Mouse (Mus musculus) erythroblast, embryonic 14.5 days (primary cell): ENCODE data around the gene Zfpl1.

Experiments used
- GATA1 ChIP-seq: IDR thresholded peaks from 2 replicates; pipeline ENCODE4 v1.6.1; 2012; ENCODE audit warnings: low read length, inconsistent platforms, mixed read lengths
- TAL1 ChIP-seq: IDR thresholded peaks from 3 replicates; pipeline ENCODE4 v1.6.1; 2012; ENCODE audit warnings: low read length, inconsistent platforms, mixed read lengths

GRCm38 (mm10) chr19:6052516-6052915 lies 32.2 kb downstream of the Zfpl1 start:
- TF ChIP-seq GATA1 (no peak), TAL1 (no peak)
